Mouse (Mus musculus) intestine, postnatal 0 days (tissue): ENCODE results near the gene C1qbp. TPM values are rescaled to one million over a fixed set of nuclear protein-coding genes. Genes with fewer than 3 reads are reported as not detected.
A peak's percentile ranks its signal among the peaks of the same experiment; 100 is the strongest.

Source experiments
- ATAC-seq: fragments of 200-750 bp; cut with Nextera tagmentation; 2 replicates; pipeline ENCODE4 v1.8.0; 2017; ENCODE audit warnings: mild to moderate bottlenecking, moderate TSS enrichment, moderate library complexity
- H3K27ac ChIP-seq: fragments of 300-500 bp; sonication (generic); 2 replicates; pipeline ENCODE4 v1.5.1; 2014; ENCODE audit warnings: mild to moderate bottlenecking, low read depth, low read length, moderate library complexity
- H3K27me3 ChIP-seq: fragments of 300-500 bp; sonication (generic); replicated peaks from 2 replicates; pipeline ENCODE4 v1.6.1; 2014; ENCODE audit warnings: low read length, mixed read lengths; ENCODE audit not compliant: control insufficient read depth, insufficient read depth
- H3K36me3 ChIP-seq: fragments of 300-500 bp; sonication (generic); 2 replicates; pipeline ENCODE4 v1.6.1; 2014; ENCODE audit warnings: mild to moderate bottlenecking, moderate library complexity; ENCODE audit not compliant: control insufficient read depth, insufficient read depth
- H3K4me1 ChIP-seq: fragments of 300-500 bp; sonication (generic); replicated peaks from 2 replicates; pipeline ENCODE4 v1.6.1; 2014; ENCODE audit warnings: antibody characterized with exemption, low read length, mixed read lengths; ENCODE audit not compliant: control insufficient read depth, insufficient read depth
- H3K4me2 ChIP-seq: fragments of 300-500 bp; sonication (generic); replicated peaks from 2 replicates; pipeline ENCODE4 v1.6.1; 2014; ENCODE audit warnings: low read depth, mild to moderate bottlenecking, moderate library complexity
- H3K4me3 ChIP-seq: fragments of 300-500 bp; sonication (generic); 2 replicates; pipeline ENCODE4 v1.5.1; 2014; ENCODE audit warnings: low read depth, low read length
- H3K9ac ChIP-seq: fragments of 300-500 bp; sonication (generic); 2 replicates; pipeline ENCODE4 v1.6.1; 2014; ENCODE audit warnings: mild to moderate bottlenecking, low read depth, low read length
- H3K9me3 ChIP-seq: fragments of 300-500 bp; sonication (generic); 2 replicates; pipeline ENCODE4 v1.6.1; 2016; ENCODE audit warnings: mixed run types; ENCODE audit not compliant: control insufficient read depth
- CTCF ChIP-seq: sonication (generic); IDR thresholded peaks from 2 replicates; pipeline ENCODE4 v1.5.1; 2016; ENCODE audit warnings: low read depth, mild to moderate bottlenecking, control low read depth, antibody characterized with exemption, moderate library complexity
- WGBS: fragments of 180-500 bp; shearing (Covaris S2); extraction: QIAGEN DNeasy Blood & Tissue Kit; methylation state at CpG from one replicate; pipeline ENCODE4 v1.1.7; 2014; 5-methylcytosine and 5-hydroxymethylcytosine counted together
- polyA plus RNA-seq: library from polyadenylated mRNA; unstranded; fragments of >200 nt; fragmentation: Nextera tagmentation; extraction: Ambion mirVana; gene quantifications from 2 replicates; pipeline ENCODE4 v1.2.1, GENCODE M21; 2015

Gene C1qbp
- polyA plus RNA-seq, 1 experiment from 2014 or later, result 145 TPM

GRCm38 (mm10) chr11:70980232-70980631 lies 2.6 kb downstream of the C1qbp start:
- Histone ChIP-seq H3K9me3 (no peaks in the 10 kb centered on the region), H3K4me3 (no peak overlapping the region), H3K9ac (no peak overlapping the region), H3K27me3 (no peaks in the 10 kb centered on the region), H3K4me2 (no peak overlapping the region), H3K36me3 (peaks cover 56% of the 10 kb centered on the region), H3K27ac (no peak overlapping the region), H3K4me1 (no peaks in the 10 kb centered on the region)
- 77% methylated on average over 6 of the region's 6 CpGs for WGBS
- TF ChIP-seq CTCF, result no peak
- ATAC-seq, result no peak

GRCm38 (mm10) chr11:70977293-70977692 lies 5.5 kb downstream of the C1qbp start:
- Histone ChIP-seq H3K4me3 (no peak overlapping the region), H3K4me2 (no peak overlapping the region), H3K27me3 (no peaks in the 10 kb centered on the region), H3K9ac (no peak overlapping the region), H3K36me3 (peaks cover 69% of the 10 kb centered on the region), H3K27ac (no peak overlapping the region), H3K4me1 (no peaks in the 10 kb centered on the region), H3K9me3 (no peaks in the 10 kb centered on the region)
- 87% methylated on average over 6 of the region's 6 CpGs for WGBS
- no peak for TF ChIP-seq CTCF
- no peak for ATAC-seq

GRCm38 (mm10) chr11:70975193-70975592 lies 7.6 kb downstream of the C1qbp start:
- Histone ChIP-seq H3K9me3 (no peaks in the 10 kb centered on the region), H3K4me2 (no peak overlapping the region), H3K9ac (no peak overlapping the region), H3K36me3 (peaks cover 63% of the 10 kb centered on the region), H3K4me1 (no peaks in the 10 kb centered on the region), H3K27me3 (no peaks in the 10 kb centered on the region), H3K4me3 (no peak overlapping the region), H3K27ac (no peak overlapping the region)
- whole genome bisulfite sequencing, result 65% methylated on average over 2 of the region's 2 CpGs
- no peak for ATAC-seq
- TF ChIP-seq CTCF, result no peak

- no peaks in the 10 kb centered on the region for H3K4me1 ChIP-seq
- H3K4me3 ChIP-seq, result no peak overlapping the region
- no peak overlapping the region for H3K9ac ChIP-seq
- no peak overlapping the region for H3K4me2 ChIP-seq
- 66% methylated on average over 4 of the region's 4 CpGs for WGBS
- ATAC-seq, result no peak
- no peaks in the 10 kb centered on the region for H3K27me3 ChIP-seq
- H3K36me3 ChIP-seq, result peaks cover 52% of the 10 kb centered on the region
- TF ChIP-seq CTCF, result peak; percentile 62
- no peak overlapping the region for H3K27ac ChIP-seq
- H3K9me3 ChIP-seq, result no peaks in the 10 kb centered on the region
Observed at GRCm38 (mm10) chr11:70973947-70974346, 8.9 kb downstream of the C1qbp start.

GRCm38 (mm10) chr11:70972586-70972985 lies 10.2 kb downstream of the C1qbp start:
- peaks cover 39% of the 10 kb centered on the region for H3K36me3 ChIP-seq
- H3K4me1 ChIP-seq, result no peaks in the 10 kb centered on the region
- H3K9me3 ChIP-seq, result no peaks in the 10 kb centered on the region
- TF ChIP-seq CTCF, result no peak
- 65% methylated on average over 1 of the region's 1 CpGs for WGBS
- H3K27ac ChIP-seq, result no peak overlapping the region
- no peak overlapping the region for H3K4me3 ChIP-seq
- H3K9ac ChIP-seq, result no peak overlapping the region
- no peak overlapping the region for H3K4me2 ChIP-seq
- no peak for ATAC-seq
- no peaks in the 10 kb centered on the region for H3K27me3 ChIP-seq

- H3K27ac ChIP-seq, result peak overlapping the region; percentile 68
- H3K36me3 ChIP-seq, result peaks cover 27% of the 10 kb centered on the region
- peak overlapping the region; percentile 59 for H3K9ac ChIP-seq
- no peaks in the 10 kb centered on the region for H3K9me3 ChIP-seq
- peak; percentile 40 for TF ChIP-seq CTCF
- peak overlapping the region; percentile 90 for H3K4me2 ChIP-seq
- 15% methylated on average over 24 of the region's 24 CpGs for WGBS
- peak overlapping the region; percentile 94 for H3K4me3 ChIP-seq
- H3K4me1 ChIP-seq, result no peaks in the 10 kb centered on the region
- H3K27me3 ChIP-seq, result no peaks in the 10 kb centered on the region
- peak; percentile 19 for ATAC-seq
Observed at GRCm38 (mm10) chr11:70970560-70971540, 12.0 kb downstream of the C1qbp start.
